Mouse (Mus musculus) bone marrow, adult 2 months (tissue): ENCODE results near the gene Klhdc7b.

ENCODE experiments used
- CTCF ChIP-seq: fragments of 200-500 bp; IDR thresholded peaks from 2 replicates; pipeline ENCODE4 v1.5.1; 2011; ENCODE audit warnings: low read length, control low read depth; ENCODE audit not compliant: control insufficient read depth, insufficient read depth
- POLR2A ChIP-seq: fragments of 200-500 bp; IDR thresholded peaks from 2 replicates; pipeline ENCODE4 v1.6.1; 2011; ENCODE audit warnings: low read depth, mild to moderate bottlenecking, control low read depth, low read length, borderline replicate concordance; ENCODE audit not compliant: control insufficient read depth

GRCm38 (mm10) chr15:89435878-89436277 is 51.2 kb downstream of the Klhdc7b start:
- TF ChIP-seq CTCF = no peak
- TF ChIP-seq POLR2A = no peak
